Mouse (Mus musculus): Measurements from ENCODE around the gene Clec16a. TPM values are rescaled to one million over a fixed set of nuclear protein-coding genes. Genes with fewer than 3 reads are reported as not detected.

The Clec16a gene
- polyA plus RNA-seq, 1 experiment from 2014 or later, result 31.0 TPM

DNA sequence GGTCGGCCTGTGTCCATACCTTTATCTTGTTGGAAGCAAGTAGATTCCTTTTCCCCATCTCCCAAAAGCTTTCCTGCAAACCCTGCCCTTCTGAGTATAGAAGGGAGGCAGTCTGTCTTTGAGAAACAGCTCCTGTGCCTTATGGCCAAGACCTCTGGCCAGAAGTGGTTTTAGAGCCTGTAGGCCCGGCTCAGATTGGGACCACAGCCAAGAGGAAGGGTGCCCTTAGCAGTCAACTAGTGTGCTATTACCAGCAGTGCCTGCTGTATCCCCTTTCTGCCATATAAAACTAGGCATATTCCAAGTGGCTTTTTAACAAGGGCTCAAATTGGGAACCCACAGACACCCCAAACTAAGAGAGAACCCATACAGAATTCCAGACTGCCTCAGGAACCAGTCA is 190.6 kb downstream of the Clec16a start:
- 65% methylated on average over 2 of the region's 2 CpGs for WGBS

DNA sequence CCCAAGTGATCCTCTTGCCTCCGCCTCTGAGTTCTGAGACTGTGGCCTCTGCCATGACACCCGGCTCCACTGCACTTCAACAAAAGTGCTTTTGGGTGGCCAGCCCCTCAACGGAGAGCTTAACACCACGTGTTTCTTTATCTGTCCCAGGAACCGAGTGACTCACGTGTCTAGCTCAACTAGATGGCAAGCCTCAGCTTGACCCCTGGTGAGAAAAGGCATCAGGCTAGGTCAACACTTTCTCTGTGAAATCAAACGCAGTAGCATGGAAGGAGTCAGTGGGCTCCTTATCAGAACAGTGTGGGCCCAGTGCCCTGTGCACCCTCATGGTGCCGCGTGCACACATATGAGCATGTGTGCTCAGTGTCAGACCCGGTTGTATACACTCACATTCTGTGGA is 191.2 kb downstream of the Clec16a start:
- Histone ChIP-seq H3K4me3 (replicated peaks; ENCODE audit: low read length) (no peak overlapping the region), H3K4me2 (ENCODE audit: low read depth, low read length) (no peak overlapping the region), H3K4me1 (ENCODE audit: control insufficient read depth, insufficient read depth, low read length) (0 out of 2 replicates have a peak, but pooled peaks cover 3% of the 10 kb centered on the region), H3K27me3 (ENCODE audit: control insufficient read depth, insufficient read depth, low read length) (no peaks in the 10 kb centered on the region), H3K36me3 (ENCODE audit: control insufficient read depth, insufficient read depth, low read length) (no peaks in the 10 kb centered on the region), H3K27ac (ENCODE audit: low read length) (no peak overlapping the region), H3K9me3 (replicated peaks; ENCODE audit: control insufficient read depth, low read length) (no peaks in the 10 kb centered on the region), H3K9ac (ENCODE audit: low read length) (no peak overlapping the region)
- ATAC-seq (ENCODE audit: insufficient read depth, low FRiP score), result no peak
- WGBS, result 60% methylated on average over 10 of the region's 10 CpGs

More for the DNA sequence above, 190.6 kb downstream of the Clec16a start:
- Histone ChIP-seq H3K4me2 (ENCODE audit: low read depth, low read length) (no peak overlapping the region), H3K27ac (ENCODE audit: low read length) (no peak overlapping the region), H3K4me3 (replicated peaks; ENCODE audit: low read length) (no peak overlapping the region), H3K9ac (ENCODE audit: low read length) (no peak overlapping the region), H3K9me3 (replicated peaks; ENCODE audit: control insufficient read depth, low read length) (no peaks in the 10 kb centered on the region), H3K36me3 (ENCODE audit: control insufficient read depth, insufficient read depth, low read length) (no peaks in the 10 kb centered on the region), H3K4me1 (ENCODE audit: control insufficient read depth, insufficient read depth, low read length) (0 out of 2 replicates have a peak, but pooled peaks cover 3% of the 10 kb centered on the region), H3K27me3 (ENCODE audit: control insufficient read depth, insufficient read depth, low read length) (no peaks in the 10 kb centered on the region)
- ATAC-seq (ENCODE audit: insufficient read depth, low FRiP score), result no peak

DNA sequence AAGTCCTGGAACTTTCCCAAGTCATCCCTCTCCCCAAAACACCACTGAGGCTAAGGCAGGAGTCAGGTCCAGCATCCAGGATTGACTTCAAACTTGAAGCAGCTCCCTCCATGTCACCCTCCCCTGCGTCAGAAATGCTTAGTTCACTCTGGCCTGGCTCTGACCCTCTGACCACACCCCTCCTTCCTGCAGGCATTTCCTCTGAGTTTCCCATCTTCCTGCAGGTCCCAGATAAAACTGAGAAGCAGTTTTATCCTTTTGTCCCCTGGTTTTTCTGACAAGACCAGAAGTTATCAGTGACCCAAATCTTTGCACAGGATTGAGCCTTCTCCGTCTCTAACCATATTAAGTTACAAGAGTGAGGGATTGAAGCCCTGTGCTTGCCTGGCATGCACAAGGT is 192.4 kb downstream of the Clec16a start:
- Histone ChIP-seq H3K4me2 (ENCODE audit: low read depth, low read length) (no peak overlapping the region), H3K27ac (ENCODE audit: low read length) (peak overlapping the region; percentile 30), H3K9me3 (replicated peaks; ENCODE audit: control insufficient read depth, low read length) (no peaks in the 10 kb centered on the region), H3K9ac (ENCODE audit: low read length) (no peak overlapping the region), H3K27me3 (ENCODE audit: control insufficient read depth, insufficient read depth, low read length) (no peaks in the 10 kb centered on the region), H3K36me3 (ENCODE audit: control insufficient read depth, insufficient read depth, low read length) (no peaks in the 10 kb centered on the region), H3K4me3 (replicated peaks; ENCODE audit: low read length) (no peak overlapping the region), H3K4me1 (ENCODE audit: control insufficient read depth, insufficient read depth, low read length) (0 out of 2 replicates have a peak, but pooled peaks cover 3% of the 10 kb centered on the region)
- WGBS, result 47% methylated on average over 2 of the region's 2 CpGs
- ATAC-seq (ENCODE audit: insufficient read depth, low FRiP score), result no peak

DNA sequence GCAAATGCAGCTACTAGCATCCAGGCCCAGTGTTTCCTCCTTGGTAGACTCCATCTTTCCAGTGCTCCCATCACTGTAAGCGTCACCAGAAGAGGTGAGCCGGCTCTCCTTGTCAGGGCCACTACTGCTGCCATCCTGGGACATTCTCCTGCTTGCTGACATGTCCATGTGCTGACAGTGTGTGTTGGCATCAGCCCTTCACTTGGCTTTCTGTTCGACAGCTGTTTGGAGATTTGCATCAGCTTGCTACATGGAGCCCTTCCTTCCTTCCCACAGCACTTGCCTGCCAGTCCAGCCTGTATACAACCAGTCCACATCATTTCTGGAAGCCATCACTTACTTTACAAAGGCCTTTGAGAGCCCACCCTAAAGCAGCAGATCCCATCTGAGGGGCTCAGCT is 193.7 kb downstream of the Clec16a start:
- Histone ChIP-seq H3K4me2 (ENCODE audit: low read depth, low read length) (no peak overlapping the region), H3K9me3 (replicated peaks; ENCODE audit: control insufficient read depth, low read length) (no peaks in the 10 kb centered on the region), H3K4me1 (ENCODE audit: control insufficient read depth, insufficient read depth, low read length) (0 out of 2 replicates have a peak, but pooled peaks cover 3% of the 10 kb centered on the region), H3K27me3 (ENCODE audit: control insufficient read depth, insufficient read depth, low read length) (no peaks in the 10 kb centered on the region), H3K27ac (ENCODE audit: low read length) (no peak overlapping the region; the same call in 1 of the 2 replicates), H3K36me3 (ENCODE audit: control insufficient read depth, insufficient read depth, low read length) (no peaks in the 10 kb centered on the region), H3K4me3 (replicated peaks; ENCODE audit: low read length) (no peak overlapping the region), H3K9ac (ENCODE audit: low read length) (no peak overlapping the region)
- no peak for ATAC-seq (ENCODE audit: insufficient read depth, low FRiP score)
- 82% methylated on average over 3 of the region's 3 CpGs for WGBS

DNA sequence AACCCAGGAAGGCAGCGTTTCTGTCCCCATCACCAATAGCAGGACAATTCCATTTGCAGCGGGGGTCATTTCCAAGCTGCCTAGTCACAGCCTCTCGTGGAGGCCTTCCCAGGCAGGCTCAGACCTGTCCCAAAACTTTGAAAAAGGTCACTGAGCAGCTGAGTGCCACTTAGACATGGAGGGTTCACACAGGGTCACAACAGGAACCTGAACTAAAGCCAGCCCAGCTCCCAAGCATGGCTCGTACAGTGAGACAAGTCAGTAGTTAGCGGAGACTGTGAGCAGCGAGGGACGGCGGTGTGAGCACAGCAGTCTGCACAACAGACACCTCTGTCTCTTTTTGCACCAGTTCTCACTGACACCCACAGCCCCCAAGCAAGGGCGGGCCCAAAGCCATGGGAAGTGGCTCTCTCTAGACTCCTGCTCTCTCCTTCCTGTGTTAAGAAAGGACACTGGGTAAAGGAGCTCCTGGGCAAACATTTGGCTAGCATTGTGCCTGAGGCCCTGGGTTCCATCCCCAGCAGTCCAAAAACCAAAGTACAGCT is 194.8 kb downstream of the Clec16a start:
- WGBS, result 71% methylated on average over 9 of the region's 9 CpGs
- Histone ChIP-seq H3K9me3 (replicated peaks; ENCODE audit: control insufficient read depth, low read length) (no peaks in the 10 kb centered on the region), H3K4me3 (replicated peaks; ENCODE audit: low read length) (no peak overlapping the region), H3K36me3 (ENCODE audit: control insufficient read depth, insufficient read depth, low read length) (no peaks in the 10 kb centered on the region), H3K9ac (ENCODE audit: low read length) (no peak overlapping the region), H3K4me1 (ENCODE audit: control insufficient read depth, insufficient read depth, low read length) (0 out of 2 replicates have a peak, but pooled peaks cover 3% of the 10 kb centered on the region), H3K4me2 (ENCODE audit: low read depth, low read length) (no peak overlapping the region), H3K27me3 (ENCODE audit: control insufficient read depth, insufficient read depth, low read length) (no peaks in the 10 kb centered on the region), H3K27ac (ENCODE audit: low read length) (no peak overlapping the region)
- ATAC-seq (ENCODE audit: insufficient read depth, low FRiP score), result no peak

DNA sequence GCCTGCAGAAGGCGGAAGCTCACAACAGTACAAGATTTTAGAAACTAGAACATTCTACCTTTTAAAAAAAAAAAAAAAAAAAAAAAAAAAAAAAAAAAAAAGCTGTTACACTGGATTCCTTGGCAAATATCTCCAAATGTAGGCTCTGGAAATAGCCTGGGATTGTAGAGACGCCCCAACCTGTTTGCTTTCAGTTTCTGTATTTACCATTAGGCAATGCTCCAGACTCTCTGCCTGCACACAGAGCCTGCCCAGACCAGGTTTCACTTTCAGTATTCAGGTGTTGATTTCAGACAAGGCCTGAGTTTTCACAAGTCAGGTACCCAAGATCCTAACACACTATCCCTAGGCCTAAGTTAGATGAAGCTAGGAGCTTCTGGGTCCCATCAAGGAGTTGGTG is 195.9 kb downstream of the Clec16a start:
- peak; percentile 54; the same call in 1 of the 2 replicates for ATAC-seq (ENCODE audit: insufficient read depth, low FRiP score)
- no peaks in the 10 kb centered on the region for H3K9me3 ChIP-seq (replicated peaks; ENCODE audit: control insufficient read depth, low read length)
- no peak overlapping the region for H3K4me2 ChIP-seq (ENCODE audit: low read depth, low read length)
- peak overlapping the region; percentile 39; the same call in 1 of the 2 replicates for H3K27ac ChIP-seq (ENCODE audit: low read length)
- WGBS, result 61% methylated on average over 2 of the region's 2 CpGs
- no peak overlapping the region for H3K9ac ChIP-seq (ENCODE audit: low read length)
- H3K4me1 ChIP-seq (ENCODE audit: control insufficient read depth, insufficient read depth, low read length), result no peaks in the 10 kb centered on the region
- no peak overlapping the region for H3K4me3 ChIP-seq (replicated peaks; ENCODE audit: low read length)
- no peaks in the 10 kb centered on the region for H3K27me3 ChIP-seq (ENCODE audit: control insufficient read depth, insufficient read depth, low read length)
- H3K36me3 ChIP-seq (ENCODE audit: control insufficient read depth, insufficient read depth, low read length), result no peaks in the 10 kb centered on the region

DNA sequence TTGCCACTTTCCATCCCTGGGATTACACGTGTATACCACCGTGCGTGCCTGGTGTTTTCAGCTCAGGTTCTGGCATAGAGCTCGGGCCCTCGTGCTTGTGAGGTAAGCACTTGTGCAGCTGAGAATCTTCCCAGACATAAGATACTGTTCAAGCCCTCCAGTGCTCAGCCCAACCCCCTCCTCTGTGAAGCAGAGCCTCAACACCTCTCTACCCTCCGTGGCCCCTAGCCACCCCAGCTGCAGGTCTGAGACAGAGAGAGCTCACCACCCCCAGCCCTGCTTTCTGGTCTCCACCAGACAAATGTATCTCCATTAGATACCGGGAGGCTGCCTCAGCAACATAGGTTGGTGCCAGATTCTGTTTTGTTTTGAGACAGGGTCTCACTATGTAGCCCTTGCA is 204.1 kb downstream of the Clec16a start:
- Histone ChIP-seq H3K27me3 (ENCODE audit: control insufficient read depth, insufficient read depth, low read length) (no peaks in the 10 kb centered on the region), H3K27ac (ENCODE audit: low read length) (no peak overlapping the region), H3K4me2 (ENCODE audit: low read depth, low read length) (no peak overlapping the region), H3K4me3 (replicated peaks; ENCODE audit: low read length) (no peak overlapping the region), H3K4me1 (ENCODE audit: control insufficient read depth, insufficient read depth, low read length) (peaks cover 9% of the 10 kb centered on the region; the same call in 1 of the 2 replicates), H3K9me3 (replicated peaks; ENCODE audit: control insufficient read depth, low read length) (no peaks in the 10 kb centered on the region), H3K36me3 (ENCODE audit: control insufficient read depth, insufficient read depth, low read length) (no peaks in the 10 kb centered on the region), H3K9ac (ENCODE audit: low read length) (no peak overlapping the region)
- WGBS, result 31% methylated on average over 7 of the region's 7 CpGs
- no peak for ATAC-seq (ENCODE audit: insufficient read depth, low FRiP score)

DNA sequence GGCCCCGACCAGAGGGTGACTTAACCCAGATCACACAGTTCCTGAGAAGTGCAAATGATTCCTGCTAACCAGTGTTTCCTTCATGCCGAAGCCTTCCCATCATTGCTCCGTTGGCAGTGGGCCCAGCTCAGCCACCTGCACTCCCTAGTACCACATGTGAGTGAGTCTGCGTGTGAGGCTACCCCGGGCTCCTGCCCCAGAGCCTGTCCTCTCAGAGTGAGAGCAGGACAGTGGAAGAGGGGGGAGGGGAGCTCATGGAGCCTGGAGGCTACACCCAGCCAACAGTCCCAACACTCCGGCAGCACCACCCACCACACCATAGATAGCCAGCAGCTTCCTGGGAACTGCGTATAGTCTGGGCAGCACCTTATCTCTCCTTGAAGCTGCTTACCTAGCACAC is 204.7 kb downstream of the Clec16a start:
- Histone ChIP-seq H3K27ac (ENCODE audit: low read length) (no peak overlapping the region), H3K9ac (ENCODE audit: low read length) (no peak overlapping the region), H3K4me2 (ENCODE audit: low read depth, low read length) (no peak overlapping the region), H3K36me3 (ENCODE audit: control insufficient read depth, insufficient read depth, low read length) (no peaks in the 10 kb centered on the region), H3K4me1 (ENCODE audit: control insufficient read depth, insufficient read depth, low read length) (peaks cover 9% of the 10 kb centered on the region; the same call in 1 of the 2 replicates), H3K27me3 (ENCODE audit: control insufficient read depth, insufficient read depth, low read length) (no peaks in the 10 kb centered on the region), H3K4me3 (replicated peaks; ENCODE audit: low read length) (no peak overlapping the region), H3K9me3 (replicated peaks; ENCODE audit: control insufficient read depth, low read length) (no peaks in the 10 kb centered on the region)
- ATAC-seq (ENCODE audit: insufficient read depth, low FRiP score), result peak; percentile 56; the same call in 1 of the 2 replicates
- WGBS, result 41% methylated on average over 7 of the region's 7 CpGs

DNA sequence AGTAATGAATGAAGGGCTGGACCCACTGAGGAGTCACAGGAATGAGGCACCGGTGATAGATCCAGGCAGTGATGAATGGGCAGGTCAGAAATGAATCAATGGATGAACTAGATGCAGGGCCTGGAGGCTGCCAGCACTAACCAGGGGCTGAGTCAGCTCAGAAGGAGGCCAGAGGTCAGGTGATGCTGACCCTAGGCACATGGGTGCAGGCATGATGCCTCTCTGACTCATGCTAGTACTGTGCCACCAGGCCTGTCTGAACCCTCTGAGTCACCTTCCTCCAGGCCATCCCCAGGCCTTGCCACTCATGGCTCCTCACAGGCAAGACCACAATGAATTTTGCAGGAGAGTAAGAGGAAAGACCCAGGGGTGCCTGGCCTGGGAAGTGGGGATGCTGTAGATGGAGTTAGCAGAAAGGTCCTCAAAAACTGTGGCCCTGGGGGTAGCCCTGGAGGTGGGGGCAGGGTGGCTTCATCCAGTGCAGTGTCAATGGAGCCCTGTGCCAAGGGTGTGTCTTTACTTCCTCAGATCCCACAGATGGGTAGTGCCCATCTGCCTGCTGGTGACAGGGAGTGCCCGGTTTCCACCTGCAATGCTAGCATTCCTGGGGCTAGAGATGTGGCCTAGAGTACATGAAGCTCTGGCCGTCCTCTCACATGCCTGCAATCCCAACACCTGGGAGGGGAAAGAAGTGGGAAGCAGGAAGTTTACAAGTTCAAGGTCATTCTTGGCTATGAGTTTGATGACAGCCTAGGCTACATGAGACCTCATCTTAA is 209.6 kb downstream of the Clec16a start:
- no peaks in the 10 kb centered on the region for H3K9me3 ChIP-seq (replicated peaks; ENCODE audit: control insufficient read depth, low read length)
- H3K4me3 ChIP-seq (replicated peaks; ENCODE audit: low read length), result no peak overlapping the region
- H3K27me3 ChIP-seq (ENCODE audit: control insufficient read depth, insufficient read depth, low read length), result no peaks in the 10 kb centered on the region
- H3K36me3 ChIP-seq (ENCODE audit: control insufficient read depth, insufficient read depth, low read length), result no peaks in the 10 kb centered on the region
- WGBS, result 72% methylated on average over 3 of the region's 3 CpGs
- no peak overlapping the region for H3K4me2 ChIP-seq (ENCODE audit: low read depth, low read length)
- no peak overlapping the region for H3K9ac ChIP-seq (ENCODE audit: low read length)
- H3K27ac ChIP-seq (ENCODE audit: low read length), result no peak overlapping the region
- H3K4me1 ChIP-seq (ENCODE audit: control insufficient read depth, insufficient read depth, low read length), result peaks cover 3% of the 10 kb centered on the region; the same call in 1 of the 2 replicates
- no peak for ATAC-seq (ENCODE audit: insufficient read depth, low FRiP score)
